Mouse (Mus musculus) myocyte (in vitro differentiated cells): ENCODE measurements around the gene Gm17482.

Experiments
- CEBPB ChIP-seq: IDR thresholded peaks from 2 replicates; pipeline ENCODE4 v1.6.1; 2011; ENCODE audit warnings: mild to moderate bottlenecking, moderate library complexity; ENCODE audit not compliant: poor library complexity, insufficient read depth, severe bottlenecking
- E2F4 ChIP-seq: IDR thresholded peaks from one replicate; pipeline ENCODE4 v1.6.1; 2011; ENCODE audit warnings: mild to moderate bottlenecking, control low read depth, moderate library complexity; ENCODE audit not compliant: insufficient read depth
- MAX ChIP-seq: IDR thresholded peaks from one replicate; pipeline ENCODE4 v1.6.1; 2011; ENCODE audit warnings: low read depth, mild to moderate bottlenecking, control low read depth
- MYOD1 ChIP-seq, 3 experiments: IDR thresholded peaks; one replicate each; pipeline ENCODE4 v1.6.1; 2011; ENCODE audit warnings: control low read depth in 2 of 3, low read depth in 2 of 3, mild to moderate bottlenecking in 2 of 3, moderate library complexity in 1 of 3; ENCODE audit not compliant: insufficient read length in 2 of 3, control insufficient read depth in 1 of 3
- MYOG ChIP-seq, 3 experiments: IDR thresholded peaks; one replicate each; pipeline ENCODE4 v1.6.1; 2011; ENCODE audit warnings: control low read depth in 2 of 3, low read depth in 2 of 3, mild to moderate bottlenecking in 2 of 3; ENCODE audit not compliant: insufficient read length in 2 of 3, control insufficient read depth in 1 of 3, insufficient read depth in 1 of 3
- POLR2A ChIP-seq: IDR thresholded peaks from one replicate; pipeline ENCODE4 v1.6.1; 2011; ENCODE audit warnings: low read depth, mild to moderate bottlenecking, control low read depth, moderate library complexity; ENCODE audit not compliant: insufficient read length
- POLR2AphosphoS2 ChIP-seq: IDR thresholded peaks from one replicate; pipeline ENCODE4 v1.6.1; 2011; ENCODE audit warnings: low read depth, control low read depth; ENCODE audit not compliant: insufficient read length
- REST ChIP-seq: IDR thresholded peaks from one replicate; pipeline ENCODE4 v1.6.1; 2011; ENCODE audit warnings: mild to moderate bottlenecking, control low read depth, moderate library complexity; ENCODE audit not compliant: insufficient read depth, insufficient read length
- SRF ChIP-seq: IDR thresholded peaks from one replicate; pipeline ENCODE4 v1.6.1; 2011; ENCODE audit warnings: low read depth; ENCODE audit not compliant: control insufficient read depth, insufficient read length
- TCF12 ChIP-seq: IDR thresholded peaks from one replicate; pipeline ENCODE4 v1.6.1; 2011; ENCODE audit warnings: mild to moderate bottlenecking, control low read depth; ENCODE audit not compliant: poor library complexity, insufficient read depth, severe bottlenecking
- TCF3 ChIP-seq: IDR thresholded peaks from one replicate; pipeline ENCODE4 v1.6.1; 2011; ENCODE audit warnings: low read depth, control low read depth; ENCODE audit not compliant: insufficient read length
- USF1 ChIP-seq: IDR thresholded peaks from one replicate; pipeline ENCODE4 v1.6.1; 2011; ENCODE audit warnings: low read depth, mild to moderate bottlenecking, control low read depth, moderate library complexity

GRCm38 (mm10) chr6:115210820-115211219 is 16.3 kb upstream of the Gm17482 start:
- TF ChIP-seq POLR2A (no peak), USF1 (no peak), POLR2AphosphoS2 (no peak), MYOD1 (IDR thresholded peaks at IDR 0.05; ENCODE audit: control insufficient read depth in 1 of 3, insufficient read length in 2 of 3, low read depth in 2 of 3) (no peak), TCF12 (no peak), TCF3 (no peak), E2F4 (no peak), SRF (no peak), MAX (no peak), MYOG (IDR thresholded peaks at IDR 0.05; ENCODE audit: control insufficient read depth in 1 of 3, insufficient read depth in 1 of 3, insufficient read length in 2 of 3, low read depth in 2 of 3) (no peak), CEBPB (no peak), REST (no peak)
